Mouse (Mus musculus) kidney, postnatal 25 days (tissue): Measurements from ENCODE around the gene Slit3.
A peak's percentile ranks its signal among the peaks of the same experiment; 100 is the strongest.

Experiments used
- DNase-seq, 2 experiments: peaks; one replicate each; pipeline ENCODE4 v3.0.0; 2021; ENCODE audit warnings: mixed read lengths in 2 of 2

Gene Slit3

DNA sequence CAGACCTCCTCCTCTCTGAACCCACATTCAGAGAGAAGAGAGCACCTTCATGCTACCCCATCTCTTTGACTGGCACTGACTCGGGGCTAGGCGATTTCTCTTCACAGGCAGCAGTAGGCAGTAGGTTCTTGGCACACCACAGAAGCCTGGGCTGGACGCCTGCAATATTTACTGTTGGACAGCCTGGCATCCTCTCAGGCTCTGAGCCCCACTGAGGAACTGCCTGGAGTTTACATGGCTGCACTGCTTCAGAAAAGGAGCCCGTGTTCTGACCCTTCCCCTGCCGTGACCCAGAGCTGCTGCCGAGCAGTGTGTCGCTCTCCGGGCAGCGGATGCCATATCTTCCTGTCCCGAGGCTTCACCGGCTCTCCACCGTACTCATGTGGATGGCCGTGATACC lies 583.4 kb downstream of the Slit3 start:
- DNase-seq: peak in 1 of 2 experiments; percentile 39

DNA sequence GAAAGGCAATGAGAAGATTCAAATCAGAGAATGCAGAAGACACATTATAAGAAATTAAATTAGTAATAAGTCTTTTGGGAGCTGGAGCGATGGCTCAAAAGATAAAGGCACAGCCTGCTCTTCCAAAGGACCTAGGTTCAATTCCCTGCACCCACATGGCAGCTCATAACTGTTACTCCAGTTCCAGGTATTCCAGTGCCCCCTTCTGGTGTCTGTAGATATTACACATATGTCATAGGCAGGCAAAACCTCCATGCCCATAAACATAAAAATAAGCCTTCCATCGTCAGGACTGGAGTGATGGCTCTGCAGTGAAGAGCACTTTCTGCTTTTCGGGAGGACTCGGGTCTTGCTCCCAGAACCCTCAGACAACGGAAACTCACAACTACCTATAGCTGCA lies 583.9 kb downstream of the Slit3 start:
- no peak for DNase-seq

DNA sequence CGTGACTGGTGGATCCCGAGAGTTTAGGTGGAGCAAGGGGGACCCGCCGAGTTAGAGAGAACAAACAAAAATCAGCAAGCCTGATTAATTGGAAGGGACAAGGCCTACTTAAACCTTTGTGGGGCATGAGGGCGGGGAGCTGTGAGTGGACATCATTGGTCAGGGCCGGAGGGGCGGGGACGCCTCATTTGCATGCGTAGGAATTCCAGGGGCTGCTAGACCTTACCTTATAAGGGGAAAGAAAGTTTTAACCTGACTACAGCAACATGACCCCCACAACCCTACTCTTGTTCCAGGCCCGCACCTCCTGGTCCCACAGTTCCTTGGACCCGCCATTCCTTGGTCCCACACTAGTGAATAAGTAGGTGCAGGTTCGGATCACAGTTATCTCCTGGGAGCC lies 586.4 kb downstream of the Slit3 start:
- DNase-seq: no peak

DNA sequence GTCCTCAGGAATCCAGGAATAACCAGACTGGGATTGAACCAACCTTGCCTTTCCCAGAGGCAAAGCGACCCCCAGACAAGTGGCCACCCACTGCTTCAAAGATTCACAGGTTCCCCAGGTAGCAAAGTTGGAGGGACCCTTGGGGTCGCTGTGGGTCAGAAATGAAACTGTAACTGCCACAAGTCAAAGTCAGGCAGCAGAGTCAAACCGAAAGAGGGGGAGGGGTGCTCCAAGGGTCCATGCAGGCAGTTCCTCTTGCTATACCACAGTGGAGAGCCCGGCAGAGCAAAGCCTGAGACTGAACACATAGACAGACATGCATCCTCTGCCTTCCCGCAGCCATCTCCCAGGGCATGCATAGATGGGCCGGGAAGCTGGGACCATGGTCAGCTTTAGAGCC lies 590.3 kb downstream of the Slit3 start:
- DNase-seq: no peak

DNA sequence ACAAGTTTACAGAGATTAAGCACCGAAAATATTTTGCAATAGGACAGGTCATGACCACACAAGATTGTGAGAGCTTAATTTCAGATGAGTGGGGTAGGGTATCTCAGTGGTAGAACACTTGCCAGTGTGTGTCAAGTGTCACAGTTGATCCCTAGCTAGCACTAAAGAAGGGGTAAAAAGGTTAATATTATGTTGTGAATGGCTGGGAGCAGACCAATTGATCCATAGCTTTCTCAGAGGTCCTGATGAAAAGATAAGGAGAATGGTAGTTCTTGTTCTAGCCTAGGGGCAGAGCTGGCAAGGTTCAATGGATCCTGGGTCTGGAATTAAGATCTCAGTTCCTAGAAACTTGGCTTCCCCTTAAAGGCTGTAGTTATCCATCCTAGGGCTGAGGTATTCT lies 597.9 kb downstream of the Slit3 start:
- DNase-seq: no peak

DNA sequence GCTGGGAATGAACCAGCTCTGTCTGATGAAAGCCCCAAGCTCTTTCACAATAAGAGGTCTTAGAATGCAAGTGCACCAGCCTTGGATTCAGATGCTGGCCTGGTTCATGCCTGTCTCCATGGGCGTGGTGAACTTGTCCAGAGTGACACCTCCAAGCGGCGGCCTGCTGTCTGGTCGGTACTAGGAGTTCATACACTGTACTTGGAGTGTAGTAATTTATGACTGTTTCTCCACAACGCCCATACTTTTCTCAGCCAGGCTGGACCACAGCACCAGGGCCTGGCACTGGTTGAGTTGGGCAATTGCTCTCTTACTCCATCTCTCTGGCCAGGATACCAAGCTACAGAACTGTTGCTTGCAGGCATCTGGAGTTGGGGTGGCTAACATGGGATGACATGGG lies 602.9 kb downstream of the Slit3 start:
- DNase-seq: peak in 1 of 2 experiments; percentile 48

DNA sequence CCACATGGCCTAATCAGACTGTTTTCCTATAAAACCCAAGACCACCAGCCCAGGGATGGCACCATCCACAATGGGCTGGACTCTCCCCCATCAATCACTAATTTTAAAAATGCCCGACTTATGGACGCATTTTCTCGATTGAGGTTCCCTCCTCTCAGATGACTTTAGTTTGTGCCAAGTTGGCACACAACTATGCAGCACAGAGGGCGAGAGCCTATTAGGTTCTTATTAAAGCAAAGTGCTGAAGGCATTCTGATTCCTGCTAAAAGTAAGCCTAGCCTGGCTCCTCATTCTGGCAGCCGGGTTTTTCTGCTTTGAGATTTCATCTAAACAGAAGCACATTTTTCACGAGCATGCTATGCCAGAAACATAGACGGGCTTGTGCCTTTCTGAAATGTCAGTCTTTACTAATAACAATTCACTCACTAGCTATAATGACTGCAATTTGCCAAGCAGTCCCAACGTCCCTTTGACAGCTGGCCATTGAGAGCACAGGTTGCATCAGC lies 605.4 kb downstream of the Slit3 start:
- DNase-seq: no peak

DNA sequence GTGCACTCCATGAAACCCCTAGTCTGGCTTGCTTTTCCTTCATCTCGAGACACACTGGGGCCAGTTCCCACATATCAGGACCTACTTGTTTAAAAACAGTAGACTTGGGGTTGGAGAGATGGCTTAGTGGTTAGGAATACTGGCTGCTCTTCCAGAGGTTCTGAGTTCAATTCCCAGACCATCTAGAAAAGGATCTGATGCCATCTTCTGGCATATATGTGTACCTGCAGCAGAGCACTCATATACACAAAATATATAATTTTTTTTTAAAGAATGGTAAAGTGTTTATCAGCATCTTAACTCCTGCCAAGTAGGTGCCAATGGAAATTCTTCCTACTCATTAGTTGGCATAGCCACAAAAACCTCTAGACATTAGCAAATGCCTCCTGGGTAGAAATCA lies 607.2 kb downstream of the Slit3 start:
- no peak for DNase-seq

DNA sequence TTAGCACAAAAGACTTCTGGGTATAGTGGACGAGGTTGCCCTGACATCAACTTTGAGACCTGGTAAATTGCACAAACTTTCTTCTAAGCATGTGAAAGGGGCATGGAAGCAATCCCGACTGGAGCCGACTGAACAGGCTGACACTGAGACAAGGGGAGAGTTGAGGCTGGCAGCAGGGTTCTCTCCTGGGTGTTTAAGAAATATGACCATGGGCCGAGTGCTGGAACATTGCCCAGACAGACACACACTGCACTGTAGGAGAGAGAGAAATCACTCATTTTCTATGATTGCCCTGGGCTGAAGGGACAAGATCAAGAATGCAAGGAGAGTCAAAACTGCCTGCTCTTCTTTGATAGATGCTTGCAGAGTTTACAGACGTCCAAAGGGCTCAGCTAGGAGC lies 608.2 kb downstream of the Slit3 start:
- DNase-seq: no peak

DNA sequence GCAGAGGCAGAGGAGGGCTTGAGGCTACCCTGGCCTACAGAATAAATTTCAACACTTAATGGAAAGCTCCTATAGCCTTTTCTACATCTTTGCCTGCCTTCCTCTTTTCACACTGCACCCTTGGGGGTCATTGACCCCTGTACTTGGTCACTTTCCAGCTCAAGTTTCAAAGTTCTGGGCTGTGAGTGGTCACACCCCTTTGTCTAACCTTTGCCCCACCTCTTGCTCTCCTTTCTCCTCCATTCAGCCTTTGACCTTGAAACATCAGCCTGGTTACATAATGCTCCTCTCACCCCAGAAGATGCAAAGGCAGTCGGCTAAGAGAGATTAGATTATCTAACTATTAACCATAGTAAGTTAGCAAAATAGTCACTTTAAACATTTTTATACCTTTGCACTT lies 611.3 kb downstream of the Slit3 start:
- DNase-seq: peak; percentile 57 to 84

DNA sequence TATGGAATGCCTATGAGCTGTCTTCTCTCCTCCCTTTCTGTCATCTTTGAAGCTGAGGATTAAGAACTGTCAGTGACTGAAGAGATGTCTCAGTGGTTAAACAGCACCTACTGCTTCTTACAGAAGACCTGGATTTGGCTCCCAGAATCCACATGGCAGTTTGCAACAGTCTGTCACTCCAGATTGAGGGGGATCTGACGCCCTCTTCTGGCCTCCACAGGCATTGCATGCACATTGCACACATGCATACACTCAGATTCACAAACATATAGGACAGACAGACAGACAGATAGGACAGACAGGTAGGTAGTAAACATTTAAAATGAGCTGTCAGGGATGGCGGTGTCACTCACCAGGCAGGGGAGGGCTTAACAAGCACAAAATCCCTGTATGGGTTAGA lies 615.8 kb downstream of the Slit3 start:
- DNase-seq: no peak

DNA sequence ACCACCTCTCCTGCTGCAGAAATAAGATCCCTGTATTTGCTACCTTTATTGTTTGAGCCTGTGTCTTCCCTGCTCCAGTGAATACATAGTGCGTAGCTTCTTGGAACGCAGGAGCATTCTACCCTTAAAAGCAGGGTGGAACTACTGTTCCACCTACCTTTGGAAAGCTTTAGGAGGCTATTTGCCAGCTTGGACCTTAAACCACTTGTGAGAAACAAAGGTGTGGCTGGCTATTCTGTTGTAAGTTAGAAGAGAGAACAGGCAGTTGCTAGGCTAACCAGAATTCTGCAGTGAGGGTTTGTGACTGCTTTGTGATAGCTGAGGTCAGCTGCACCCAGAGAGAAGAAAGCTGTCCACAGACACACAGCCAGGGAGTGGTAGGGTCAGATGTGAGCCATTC lies 616.2 kb downstream of the Slit3 start:
- DNase-seq: no peak

DNA sequence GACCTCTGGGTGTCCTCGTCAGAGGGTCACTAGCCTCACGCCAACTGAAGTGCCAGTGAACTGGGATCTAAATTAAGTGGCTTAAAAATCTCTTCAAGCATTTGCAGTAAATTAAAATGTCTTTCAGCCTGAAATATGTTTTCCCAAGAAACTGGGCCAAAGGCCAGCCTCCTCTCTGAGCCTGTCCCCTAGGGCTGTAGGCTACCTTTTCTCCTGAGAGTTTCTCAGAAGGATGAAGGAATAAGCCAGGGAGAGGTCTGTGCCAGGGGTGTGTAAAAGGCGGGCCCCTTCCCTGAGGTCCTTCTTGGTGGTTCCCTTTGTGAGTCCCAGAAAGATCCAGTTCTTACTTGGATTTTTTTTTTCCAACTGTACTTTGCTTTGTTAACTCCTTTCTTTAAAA lies 617.1 kb downstream of the Slit3 start:
- DNase-seq: no peak

DNA sequence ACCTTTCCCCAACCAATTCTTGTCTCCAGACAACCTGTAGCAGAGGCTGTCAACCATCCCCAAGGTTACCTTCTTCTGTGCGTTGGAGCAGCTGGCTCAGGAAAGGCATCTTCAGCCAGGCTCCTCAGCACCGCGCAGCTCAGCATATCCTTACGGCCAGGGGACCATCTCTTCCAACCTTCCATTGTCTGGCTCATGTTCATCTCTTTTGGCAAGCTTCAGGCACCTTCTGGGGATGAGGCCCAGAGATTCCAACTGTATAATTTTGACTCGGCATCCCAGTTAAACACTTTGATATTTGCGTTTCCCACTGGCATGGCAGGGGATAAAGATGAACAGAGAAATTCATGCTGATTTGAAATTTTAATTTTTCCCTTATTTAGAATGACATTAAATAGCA lies 622.6 kb downstream of the Slit3 start:
- DNase-seq: no peak

DNA sequence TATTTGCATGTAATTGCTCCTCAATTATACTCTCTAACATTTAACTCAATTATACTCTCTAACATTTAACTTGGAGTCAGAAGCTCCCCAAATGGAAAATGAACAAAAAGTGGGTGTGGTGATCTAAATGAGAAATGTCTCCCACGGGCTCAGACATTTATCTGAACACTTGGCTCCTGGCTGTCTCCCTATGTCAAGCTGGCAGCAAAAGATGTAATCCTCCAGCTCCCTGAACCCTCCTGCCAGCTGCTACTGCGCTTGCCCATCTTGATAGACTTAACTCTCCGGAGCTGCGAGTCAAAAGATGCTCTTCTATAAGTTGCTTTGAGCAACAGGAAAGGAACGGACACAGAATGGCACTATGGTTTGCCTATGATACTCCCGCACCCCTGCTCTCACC lies 623.5 kb downstream of the Slit3 start:
- no peak for DNase-seq

DNA sequence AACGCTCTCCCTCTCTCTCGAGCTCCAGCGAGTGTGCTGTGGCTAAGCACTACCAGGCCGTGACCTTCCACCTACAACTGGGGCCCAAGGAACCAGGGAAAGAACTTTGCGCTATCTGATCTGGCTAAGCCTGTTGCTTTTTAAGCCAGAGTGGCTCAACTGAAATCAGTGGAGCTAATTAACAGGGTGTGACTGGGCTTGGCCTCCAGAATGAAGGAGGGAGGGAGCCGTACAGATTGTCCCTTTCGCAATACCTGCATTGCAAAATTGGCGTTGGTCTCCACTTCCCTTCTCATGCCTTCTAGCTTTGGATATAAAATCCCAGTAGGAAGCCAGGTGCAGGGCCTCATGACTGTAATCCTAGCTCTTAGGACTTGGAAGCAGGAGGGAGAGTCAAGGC lies 629.6 kb downstream of the Slit3 start:
- peak; percentile 54 to 86 for DNase-seq

DNA sequence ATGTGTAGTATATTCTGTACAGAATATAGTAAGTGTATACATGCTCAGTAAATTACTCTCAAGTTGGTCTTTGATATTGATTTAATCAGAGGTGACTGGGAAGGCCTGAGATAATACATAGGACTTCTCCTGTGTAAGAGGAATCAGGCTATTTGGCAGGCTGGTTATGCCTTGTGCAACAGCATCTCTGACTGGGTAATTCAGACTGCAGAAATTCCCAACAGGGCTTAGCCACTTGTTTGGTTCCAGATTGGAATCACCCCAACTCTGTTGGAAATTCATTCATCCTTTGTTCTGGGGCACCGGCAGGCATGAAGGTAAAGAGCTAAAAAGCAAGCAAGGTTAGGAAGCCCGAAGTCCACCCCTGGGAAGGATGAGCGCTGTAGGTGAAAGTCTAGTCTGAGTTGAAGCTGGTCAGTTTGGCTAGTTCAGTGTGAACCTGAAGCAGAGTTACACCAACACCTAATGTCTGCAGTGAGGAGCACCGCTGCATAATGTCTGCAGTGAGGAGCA lies 633.9 kb downstream of the Slit3 start:
- DNase-seq: no peak

DNA sequence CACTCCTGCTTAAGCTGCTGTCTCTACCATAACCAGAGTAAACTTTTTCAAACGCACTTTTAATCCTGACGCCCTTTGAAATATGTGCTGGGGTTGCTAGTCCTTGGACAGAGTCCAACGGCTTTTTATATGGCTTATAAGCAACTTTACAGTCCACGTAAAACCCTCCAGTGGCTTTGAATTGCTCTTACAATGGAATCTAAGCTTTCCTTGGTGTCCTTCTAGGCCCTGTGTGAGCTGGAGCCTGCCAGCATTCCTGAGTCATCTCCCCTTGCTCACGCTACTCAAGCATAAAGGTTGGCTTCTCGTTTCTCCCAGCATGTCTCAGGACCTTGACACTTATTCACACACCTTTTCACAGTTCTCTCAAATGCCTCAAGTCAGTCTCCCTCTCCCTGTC lies 634.5 kb downstream of the Slit3 start:
- DNase-seq: no peak

DNA sequence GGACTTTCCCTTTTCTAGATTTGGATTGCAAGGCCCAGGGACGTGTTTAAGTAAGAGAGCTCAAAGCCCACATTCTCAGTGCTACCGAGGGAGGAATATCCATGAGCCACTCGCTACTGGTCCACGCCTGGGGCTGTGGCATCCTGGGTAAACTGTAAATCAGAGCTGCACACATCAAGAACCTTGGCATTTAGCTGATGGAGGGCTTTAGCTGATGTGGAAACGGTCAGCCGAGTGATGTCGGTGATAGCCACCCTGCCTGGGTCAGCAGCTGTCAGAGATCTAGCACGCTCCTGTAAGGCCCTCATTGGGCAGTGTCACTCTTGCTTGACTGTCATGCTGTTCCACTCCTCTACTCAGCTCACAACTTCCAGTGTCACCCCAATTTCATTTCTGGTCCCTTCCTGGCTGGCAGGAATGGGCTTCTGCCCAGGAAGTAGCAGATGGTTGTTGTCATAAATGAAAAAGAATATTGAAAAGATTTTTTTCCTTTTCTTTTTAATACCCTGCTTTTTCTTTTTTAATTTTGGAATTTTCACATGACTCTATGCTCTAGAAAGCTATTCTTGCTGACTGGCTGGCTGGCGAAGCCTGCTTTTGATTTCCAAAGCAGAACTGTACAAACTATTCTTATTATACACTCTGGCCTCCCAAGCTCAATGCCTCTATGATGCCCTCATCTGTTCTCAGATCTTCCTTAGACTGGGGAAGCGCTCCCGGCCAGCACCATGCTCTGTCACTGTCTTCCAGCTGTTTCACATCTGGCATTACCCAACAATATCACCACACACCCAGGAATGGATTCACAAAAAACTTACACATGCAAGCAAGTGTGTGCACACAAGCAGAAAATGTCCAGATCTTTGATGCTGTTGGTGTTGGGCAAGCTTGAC lies 635.6 kb downstream of the Slit3 start:
- DNase-seq: no peak
